Mouse (Mus musculus) kidney, postnatal 36 days (tissue): ENCODE results near the gene Extl2.
A peak's percentile ranks its signal among the peaks of the same experiment; 100 is the strongest.

Experiments
- DNase-seq, 2 experiments: peaks; one replicate each; pipeline ENCODE4 v3.0.0; 2021 to 2022; ENCODE audit warnings: mixed read lengths in 2 of 2

Extl2 gene

GRCm38 (mm10) chr3:116009622-116010344 is 2.5 kb downstream of the Extl2 start:
- no peak for DNase-seq

- no peak for DNase-seq
Observed at GRCm38 (mm10) chr3:116014901-116015300, 7.6 kb downstream of the Extl2 start.

GRCm38 (mm10) chr3:116016116-116016515 is 8.9 kb downstream of the Extl2 start:
- no peak for DNase-seq

- peak in 1 of 2 experiments; percentile 18 for DNase-seq
Observed at GRCm38 (mm10) chr3:116018606-116019005, 11.3 kb downstream of the Extl2 start.

- DNase-seq, result peak in 1 of 2 experiments; percentile 8
Observed at GRCm38 (mm10) chr3:116019136-116019535, 11.9 kb downstream of the Extl2 start.

- no peak for DNase-seq
Observed at GRCm38 (mm10) chr3:116024236-116024635, 17.0 kb downstream of the Extl2 start.

GRCm38 (mm10) chr3:116024669-116025068 is 17.4 kb downstream of the Extl2 start:
- peak in 1 of 2 experiments; percentile 18 for DNase-seq

- DNase-seq, result no peak
Observed at GRCm38 (mm10) chr3:116025701-116026100, 18.4 kb downstream of the Extl2 start.

GRCm38 (mm10) chr3:116026996-116027395 is 19.7 kb downstream of the Extl2 start:
- DNase-seq, result no peak

GRCm38 (mm10) chr3:116030152-116030788 is 23.0 kb downstream of the Extl2 start:
- DNase-seq, result no peak

- no peak for DNase-seq
Observed at GRCm38 (mm10) chr3:116033218-116033870, 26.1 kb downstream of the Extl2 start.

- DNase-seq, result peak in 1 of 2 experiments; percentile 41
Observed at GRCm38 (mm10) chr3:116033871-116034222, 26.6 kb downstream of the Extl2 start.

- peak in 1 of 2 experiments; percentile 32 for DNase-seq
Observed at GRCm38 (mm10) chr3:116040776-116041175, 33.5 kb downstream of the Extl2 start.

- DNase-seq, result no peak
Observed at GRCm38 (mm10) chr3:116046000-116046399, 38.7 kb downstream of the Extl2 start.

GRCm38 (mm10) chr3:116047034-116047433 is 39.8 kb downstream of the Extl2 start:
- DNase-seq, result no peak

GRCm38 (mm10) chr3:116057078-116057477 is 49.8 kb downstream of the Extl2 start:
- no peak for DNase-seq

- no peak for DNase-seq
Observed at GRCm38 (mm10) chr3:116060320-116060719, 53.1 kb downstream of the Extl2 start.

- DNase-seq, result no peak
Observed at GRCm38 (mm10) chr3:116062141-116062540, 54.9 kb downstream of the Extl2 start.

- no peak for DNase-seq
Observed at GRCm38 (mm10) chr3:116072584-116072983, 65.3 kb downstream of the Extl2 start.

- DNase-seq, result no peak
Observed at GRCm38 (mm10) chr3:116076739-116077138, 69.5 kb downstream of the Extl2 start.

- DNase-seq, result no peak
Observed at GRCm38 (mm10) chr3:116078490-116078889, 71.2 kb downstream of the Extl2 start.
